Mouse (Mus musculus) layer of hippocampus, adult 9-10 months (tissue): ENCODE results near the gene Hyou1.
"Not testable (repeated sequence)": the region's sequence is repeated elsewhere in the genome, so short reads cannot be mapped to it uniquely, and the experiment has no call there.

Experiments
- DNase-seq: peaks from one replicate; pipeline ENCODE4 v3.0.0; 2022; ENCODE audit warnings: low spot score

Gene Hyou1

DNA sequence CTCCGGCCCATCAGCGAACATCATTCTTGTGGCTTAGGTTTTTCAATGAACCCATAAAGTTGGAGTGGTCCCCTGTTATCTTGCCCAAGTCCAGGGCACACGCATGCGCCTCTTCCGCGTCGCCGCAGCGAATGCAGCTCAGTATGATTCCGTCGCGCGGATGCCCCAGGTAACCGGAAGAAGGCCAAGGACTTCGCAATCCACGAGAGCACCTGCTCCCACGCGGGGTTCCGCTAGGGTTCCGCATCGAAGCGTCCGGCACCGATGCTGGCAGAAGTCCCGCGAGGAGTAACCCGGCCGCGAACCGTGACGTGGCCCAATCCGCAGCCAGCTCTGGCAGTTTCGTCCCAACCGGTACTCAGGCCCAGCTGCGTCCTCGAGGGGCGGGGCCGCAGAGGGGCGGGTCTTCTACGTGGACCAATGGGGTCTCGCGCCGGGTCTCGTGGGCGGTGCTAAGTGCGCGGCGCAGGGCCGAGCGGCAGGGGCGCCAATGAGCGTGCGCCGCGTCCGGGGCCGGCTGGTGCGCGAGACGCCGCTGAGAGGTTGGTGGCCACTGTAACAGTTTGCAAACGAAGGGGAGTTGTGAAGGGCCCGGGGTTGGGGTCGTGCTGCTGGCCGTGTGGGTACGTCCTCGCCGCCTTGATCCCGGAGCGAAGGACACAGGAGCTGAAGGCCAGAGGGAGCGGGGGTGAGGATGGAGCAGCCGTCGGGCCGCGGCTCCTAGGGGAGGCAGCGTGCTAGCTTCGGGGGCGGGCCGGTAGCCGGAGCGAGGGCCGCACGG lies at the start of gene Hyou1:
Hyou1 (plus strand) TSS at position 437 of the 781 bp plus-strand sequence.
- DNase-seq, result peak; percentile 97

DNA sequence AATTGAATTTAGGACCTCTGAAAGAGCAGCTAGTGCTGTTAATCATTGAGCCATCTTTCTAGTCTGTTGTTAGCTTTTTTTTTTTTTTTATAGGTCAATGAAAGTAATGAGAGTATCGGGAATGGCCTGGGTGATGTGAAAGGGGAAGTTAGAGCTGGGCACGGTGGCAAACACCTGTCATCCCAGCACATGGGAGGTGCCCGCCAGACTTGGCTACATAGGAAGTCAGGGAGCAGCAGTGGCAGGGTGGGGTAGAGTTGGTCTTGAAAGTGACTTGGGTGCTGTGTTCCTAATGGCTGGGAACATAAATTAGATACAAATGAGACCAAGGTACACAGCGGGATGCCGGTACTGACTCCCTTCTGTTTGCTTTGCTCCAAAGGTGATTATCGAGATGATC lies 48.6 kb upstream of the Hyou1 start:
- DNase-seq, result no peak

DNA sequence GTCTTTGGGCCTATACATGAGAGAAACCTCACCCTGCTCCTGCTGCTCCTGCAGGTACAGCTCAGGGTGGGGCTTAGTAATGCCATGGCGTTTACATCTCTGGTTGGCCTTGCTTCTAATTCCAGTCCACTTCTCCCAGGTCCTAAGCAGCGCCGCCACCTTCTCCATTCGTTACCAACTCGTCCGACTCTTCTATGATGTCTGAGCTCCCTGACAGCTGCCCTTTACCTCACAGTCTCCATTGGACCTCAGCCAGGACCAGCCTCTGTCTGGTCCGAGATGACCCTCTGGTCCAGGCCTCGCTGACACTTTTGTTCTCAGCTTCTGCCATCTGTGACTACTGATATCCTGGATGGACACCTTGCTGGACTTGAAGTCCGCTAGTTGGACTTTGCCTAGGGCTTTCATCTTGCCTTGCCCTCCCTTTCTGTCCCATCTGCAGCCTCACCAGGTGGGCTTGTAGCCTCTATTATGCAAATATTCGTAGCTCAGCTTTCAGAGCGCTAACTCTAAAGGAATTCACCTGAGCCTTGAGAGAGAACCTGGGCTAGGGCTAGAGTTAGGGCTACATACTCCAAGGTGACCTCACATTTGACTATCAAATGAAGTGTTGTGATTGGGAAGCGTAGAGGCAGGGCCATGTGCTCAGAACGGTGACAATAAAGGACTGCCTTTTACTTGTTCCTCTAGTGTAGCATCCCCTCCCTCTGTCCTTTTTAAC lies 46.2 kb upstream of the Hyou1 start:
- DNase-seq, result no peak

DNA sequence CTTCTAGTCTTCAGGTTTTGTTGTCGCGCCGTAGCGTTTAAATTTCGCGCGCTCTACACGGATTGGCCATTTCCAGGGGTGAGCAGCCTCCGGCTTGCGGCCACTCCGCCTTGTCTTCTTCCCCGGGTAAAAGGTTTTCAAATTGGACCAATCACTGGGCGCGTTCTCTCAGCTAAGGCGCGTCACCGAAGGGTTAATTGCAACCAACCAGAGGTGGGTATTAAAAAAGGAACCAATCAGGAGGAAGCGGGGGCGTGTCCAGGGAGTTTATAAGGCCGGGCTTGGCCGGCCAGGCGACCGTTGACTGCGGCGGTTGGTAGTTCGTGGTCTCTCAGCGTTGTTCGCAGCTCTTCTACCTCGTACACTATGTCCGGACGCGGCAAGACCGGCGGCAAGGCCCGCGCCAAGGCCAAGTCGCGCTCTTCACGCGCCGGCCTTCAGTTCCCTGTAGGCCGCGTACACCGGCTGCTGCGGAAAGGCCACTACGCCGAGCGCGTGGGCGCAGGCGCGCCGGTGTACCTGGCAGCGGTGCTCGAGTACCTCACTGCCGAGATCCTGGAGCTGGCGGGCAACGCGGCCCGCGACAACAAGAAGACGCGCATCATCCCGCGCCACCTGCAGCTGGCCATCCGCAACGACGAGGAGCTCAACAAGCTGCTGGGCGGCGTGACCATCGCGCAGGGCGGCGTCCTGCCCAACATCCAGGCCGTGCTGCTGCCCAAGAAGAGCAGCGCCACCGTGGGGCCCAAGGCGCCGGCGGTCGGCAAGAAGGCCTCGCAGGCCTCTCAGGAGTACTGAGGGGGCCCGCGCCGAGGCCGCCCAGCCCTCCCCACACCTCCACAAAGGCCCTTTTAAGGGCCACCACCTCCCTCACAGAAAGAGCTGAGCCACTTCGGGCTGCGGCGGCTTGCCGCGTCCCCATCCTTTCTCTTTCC lies 44.6 kb upstream of the Hyou1 start, which contains the start of gene H2afx:
H2afx (plus strand) TSS at position 299 of the 935 bp plus-strand sequence.
- peak; percentile 99 for DNase-seq

DNA sequence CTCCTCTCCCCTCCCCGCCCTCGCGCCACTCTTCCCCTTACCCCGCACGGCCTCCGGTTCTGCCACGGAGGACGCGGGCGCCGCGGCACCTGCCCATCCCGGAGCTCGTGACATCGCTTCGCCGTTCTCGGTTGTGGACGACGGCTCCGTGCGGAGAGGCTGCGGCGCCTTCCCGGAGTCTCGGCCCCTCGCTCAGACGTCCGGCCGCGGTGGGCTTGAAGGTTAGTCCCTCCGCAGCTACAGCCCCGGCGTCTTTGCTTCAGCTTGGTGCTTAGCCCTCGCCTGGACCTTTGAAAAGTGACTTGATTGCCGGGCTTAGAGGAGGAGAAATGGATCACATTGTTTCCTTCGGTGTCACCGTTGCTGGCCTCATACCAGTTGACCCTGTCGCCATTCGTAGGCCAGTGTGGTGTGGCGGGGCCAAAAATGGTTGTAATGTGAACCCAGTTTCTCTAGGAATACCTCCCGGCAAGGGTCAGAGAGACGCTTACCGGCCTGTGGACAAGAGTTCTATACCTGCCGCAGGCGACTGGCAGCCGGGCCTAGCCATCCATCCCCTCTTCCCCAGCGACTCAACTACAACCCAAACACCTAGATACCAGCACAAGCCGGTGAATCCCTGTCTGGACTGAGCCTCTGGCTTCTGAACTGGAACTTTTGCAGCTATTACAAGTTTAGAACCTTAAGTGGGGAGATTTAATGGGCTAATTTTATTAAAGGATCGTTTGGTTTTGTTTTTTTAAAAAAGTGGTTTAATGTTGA lies 43.8 kb upstream of the Hyou1 start:
- DNase-seq, result no peak

DNA sequence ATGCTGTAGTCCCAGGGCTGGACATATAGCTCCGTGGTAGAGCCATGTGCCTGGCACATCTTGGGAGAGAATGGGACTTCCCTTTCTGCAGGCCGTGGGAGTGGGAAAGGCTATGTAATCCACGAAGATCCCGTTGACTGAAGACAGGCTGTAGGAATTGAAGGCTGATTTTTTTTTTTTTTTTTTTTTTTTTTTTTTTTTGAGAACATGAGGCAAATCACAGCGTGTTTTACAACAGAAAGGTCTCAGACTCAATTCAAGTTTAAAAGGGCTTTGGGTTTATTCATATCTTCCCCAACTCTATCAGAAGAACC lies 43.2 kb upstream of the Hyou1 start:
- DNase-seq, result no peak

DNA sequence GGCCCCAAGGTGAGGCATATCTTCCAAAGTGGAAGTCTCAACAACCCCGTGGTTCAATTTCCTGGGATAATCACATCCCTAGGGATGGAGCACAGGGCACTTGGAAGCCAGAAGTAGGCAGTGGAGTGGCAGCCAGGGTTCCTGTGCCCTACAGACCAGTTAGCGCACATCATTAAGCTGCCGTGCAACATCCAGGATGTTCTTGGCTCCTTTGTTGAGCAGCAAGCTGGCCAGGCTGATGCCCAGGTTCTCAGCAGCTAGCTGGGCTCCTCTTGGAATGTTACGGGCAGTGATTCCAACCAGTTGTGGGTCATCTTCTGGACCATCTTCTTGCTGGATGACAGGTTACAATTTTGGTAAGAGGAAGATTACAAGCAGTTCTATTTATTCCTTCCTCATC lies 42.8 kb upstream of the Hyou1 start:
- DNase-seq, result not testable (repeated sequence)

DNA sequence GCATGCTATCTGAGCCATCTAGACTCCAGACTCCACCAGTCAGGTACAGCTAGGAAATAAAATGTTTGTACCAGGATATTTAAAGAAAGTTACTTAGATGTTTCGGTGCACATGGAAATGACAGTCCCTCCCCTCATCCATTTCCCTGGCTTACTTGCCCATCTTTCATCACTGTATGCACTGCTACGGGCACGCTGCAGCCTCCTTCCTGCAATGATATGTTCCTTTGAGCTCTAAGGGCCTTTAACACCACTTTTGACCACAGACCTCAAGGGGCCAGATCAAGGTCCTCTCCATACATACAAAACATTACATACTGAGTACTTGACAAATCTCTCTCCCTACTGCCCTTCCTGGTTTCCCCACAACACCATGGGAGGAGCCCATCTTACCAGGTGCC lies 42.3 kb upstream of the Hyou1 start:
- DNase-seq, result no peak

DNA sequence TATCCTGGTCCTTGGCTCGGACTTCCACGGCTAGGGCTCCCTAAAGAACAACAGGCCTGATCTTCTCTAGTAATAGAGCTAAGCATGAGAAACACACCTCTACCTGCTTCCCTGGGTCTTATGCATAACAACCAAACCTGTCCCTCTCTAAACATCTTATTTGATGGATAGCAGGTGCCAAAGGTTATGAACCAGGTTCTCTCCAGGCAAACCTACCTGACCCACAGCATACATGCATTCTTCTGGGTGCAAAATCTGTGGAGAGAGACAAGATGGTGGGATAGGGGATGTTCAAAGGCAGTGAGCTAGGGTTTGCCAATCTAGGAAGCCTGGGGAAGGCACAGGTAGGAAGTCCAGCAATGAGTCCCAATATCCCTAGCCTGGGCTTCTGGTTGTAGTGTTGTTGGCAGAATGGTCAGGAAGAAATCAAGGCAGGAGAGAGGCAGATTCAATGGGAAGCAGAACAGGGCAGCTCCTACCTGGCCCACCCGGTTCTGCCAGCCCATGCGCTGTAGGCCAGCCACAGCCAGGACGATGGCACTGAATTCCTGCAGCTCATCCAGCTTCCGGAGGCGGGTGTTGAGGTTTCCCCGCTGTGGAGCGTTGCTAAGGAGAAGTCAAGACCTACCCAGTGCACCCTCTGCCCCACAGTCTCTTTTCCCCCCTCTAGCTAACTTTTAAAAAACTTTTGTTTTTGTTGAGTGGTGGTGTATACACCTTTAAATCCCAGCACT lies 41.7 kb upstream of the Hyou1 start:
- no peak for DNase-seq

DNA sequence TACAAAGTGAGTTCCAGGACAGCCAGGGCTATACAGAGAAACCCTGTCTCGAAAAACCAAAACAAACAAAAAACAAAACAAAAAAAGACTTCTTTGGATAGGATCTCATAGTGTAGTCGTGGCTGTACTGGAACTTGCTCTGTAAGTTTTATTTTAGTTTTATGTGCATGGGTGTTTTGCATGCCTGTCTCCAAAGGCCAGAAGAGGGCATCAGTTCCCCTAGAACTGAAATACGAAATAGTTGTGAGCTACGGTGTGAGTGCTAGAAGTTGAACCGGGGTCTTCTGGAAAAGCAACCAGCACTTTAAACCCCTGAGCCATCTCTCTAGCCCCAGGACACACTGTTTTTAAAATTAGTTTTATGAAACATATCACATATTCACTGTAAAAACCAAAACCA lies 40.7 kb upstream of the Hyou1 start:
- DNase-seq, result no peak

DNA sequence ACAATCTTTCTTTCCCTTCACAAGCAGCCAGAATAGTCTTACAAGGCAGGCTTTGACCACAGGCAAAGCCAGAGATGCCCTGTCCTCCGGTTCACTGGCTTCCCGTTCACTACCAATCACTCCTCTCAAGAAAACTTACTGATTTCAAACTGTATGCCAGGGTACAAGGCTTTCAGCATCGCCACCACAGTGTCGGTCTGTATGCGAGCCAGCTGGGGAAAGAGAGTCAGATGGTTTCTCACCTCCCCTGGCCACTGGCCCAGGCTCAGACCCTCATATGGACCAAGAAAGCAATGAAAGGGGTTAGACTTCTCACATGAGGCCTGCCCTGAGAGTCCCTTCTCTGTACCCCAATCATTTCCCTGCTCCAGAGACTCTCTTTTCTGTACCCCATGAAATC lies 37.8 kb upstream of the Hyou1 start:
- DNase-seq, result no peak

DNA sequence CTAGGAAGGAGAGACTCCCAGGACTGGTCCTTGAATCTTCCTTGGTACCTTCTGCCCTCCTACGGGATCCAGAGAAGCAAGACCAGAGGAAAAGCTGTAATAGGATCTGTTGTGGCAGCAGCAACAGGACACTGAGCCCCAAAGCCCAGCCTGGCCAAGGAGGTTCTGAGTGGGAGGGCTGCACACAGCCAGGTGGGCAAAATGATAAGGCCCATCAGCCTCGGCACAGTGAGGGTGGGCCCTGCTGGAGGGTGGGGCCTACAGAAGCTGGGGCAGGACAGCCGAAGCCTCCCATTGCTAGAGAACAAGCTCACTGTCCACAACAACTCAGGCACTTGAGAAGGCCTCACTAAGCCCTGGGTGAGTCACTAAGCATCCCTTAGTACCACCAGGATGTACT lies 37.1 kb upstream of the Hyou1 start:
- DNase-seq, result no peak

DNA sequence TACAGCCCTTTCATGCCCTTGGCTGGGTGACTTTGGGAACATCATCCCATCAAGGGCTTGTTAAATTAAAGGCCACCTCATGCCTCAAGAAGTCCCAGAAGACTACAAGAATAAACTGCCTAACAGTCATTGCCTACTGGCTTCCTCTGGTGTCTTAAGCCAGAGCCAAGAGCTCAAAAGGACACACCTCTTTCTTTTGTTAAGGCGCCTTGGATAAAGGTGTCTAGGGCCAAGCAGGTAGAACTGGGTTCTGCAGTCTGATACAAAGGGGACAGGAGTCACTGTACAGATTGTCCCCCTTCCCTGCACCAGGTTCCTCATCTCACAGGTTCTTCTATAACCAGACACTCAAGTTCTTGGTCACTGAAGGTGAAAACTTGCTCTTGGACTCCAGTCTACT lies 36.7 kb upstream of the Hyou1 start:
- no peak for DNase-seq

DNA sequence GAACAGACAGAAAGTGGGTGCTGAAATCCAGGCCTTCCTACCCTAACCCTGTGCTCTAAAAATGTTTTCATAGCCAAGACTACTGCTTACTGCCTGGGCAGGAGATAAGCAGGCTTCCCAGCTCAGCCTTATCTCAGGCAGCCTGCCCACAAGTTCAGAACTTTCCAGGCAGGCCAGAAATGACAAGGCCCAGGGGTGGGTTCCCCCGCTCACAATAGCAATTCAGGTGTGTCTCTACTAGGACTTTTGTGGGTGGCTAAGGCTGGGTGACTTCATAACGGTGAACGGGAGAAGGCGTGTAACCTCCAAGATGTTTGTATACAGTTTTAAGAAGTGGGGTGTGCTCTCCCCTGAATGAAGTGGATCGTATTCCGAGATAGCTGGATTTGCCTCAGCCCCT lies 36.0 kb upstream of the Hyou1 start:
- no peak for DNase-seq

DNA sequence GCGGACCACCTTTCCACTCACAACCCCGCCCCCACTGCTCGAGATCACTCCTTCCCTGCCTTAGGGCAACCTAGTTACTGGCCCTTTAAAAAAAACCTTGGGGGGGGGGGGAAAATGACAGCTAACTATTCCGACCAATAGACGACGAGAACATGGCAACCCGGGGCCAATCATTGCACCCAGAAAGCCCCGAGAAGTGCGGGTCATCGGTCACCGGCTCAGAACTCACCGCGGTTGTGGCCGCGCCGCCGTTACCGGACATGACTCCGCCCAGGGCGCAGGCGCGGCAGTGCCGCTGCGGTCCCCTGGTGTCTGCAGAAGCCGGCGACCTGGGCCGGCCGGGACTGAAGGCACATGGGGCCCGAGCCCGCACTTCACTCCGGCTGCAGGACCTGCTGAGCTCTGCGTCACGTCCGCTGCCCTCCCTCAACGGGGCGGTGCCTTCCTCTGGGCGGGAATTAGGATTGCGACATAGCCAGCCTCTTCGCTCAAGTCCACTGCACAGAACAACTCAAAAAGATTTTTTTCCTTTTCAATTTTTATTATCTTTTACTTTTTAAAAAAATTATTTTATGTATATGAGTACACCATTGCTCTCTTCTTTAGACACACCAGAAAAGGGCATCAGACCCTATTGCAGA lies 35.4 kb upstream of the Hyou1 start, which contains the start of gene Hmbs:
Hmbs (minus strand) TSS at position 448 of the 641 bp plus-strand sequence.
- DNase-seq, result peak; percentile 58

DNA sequence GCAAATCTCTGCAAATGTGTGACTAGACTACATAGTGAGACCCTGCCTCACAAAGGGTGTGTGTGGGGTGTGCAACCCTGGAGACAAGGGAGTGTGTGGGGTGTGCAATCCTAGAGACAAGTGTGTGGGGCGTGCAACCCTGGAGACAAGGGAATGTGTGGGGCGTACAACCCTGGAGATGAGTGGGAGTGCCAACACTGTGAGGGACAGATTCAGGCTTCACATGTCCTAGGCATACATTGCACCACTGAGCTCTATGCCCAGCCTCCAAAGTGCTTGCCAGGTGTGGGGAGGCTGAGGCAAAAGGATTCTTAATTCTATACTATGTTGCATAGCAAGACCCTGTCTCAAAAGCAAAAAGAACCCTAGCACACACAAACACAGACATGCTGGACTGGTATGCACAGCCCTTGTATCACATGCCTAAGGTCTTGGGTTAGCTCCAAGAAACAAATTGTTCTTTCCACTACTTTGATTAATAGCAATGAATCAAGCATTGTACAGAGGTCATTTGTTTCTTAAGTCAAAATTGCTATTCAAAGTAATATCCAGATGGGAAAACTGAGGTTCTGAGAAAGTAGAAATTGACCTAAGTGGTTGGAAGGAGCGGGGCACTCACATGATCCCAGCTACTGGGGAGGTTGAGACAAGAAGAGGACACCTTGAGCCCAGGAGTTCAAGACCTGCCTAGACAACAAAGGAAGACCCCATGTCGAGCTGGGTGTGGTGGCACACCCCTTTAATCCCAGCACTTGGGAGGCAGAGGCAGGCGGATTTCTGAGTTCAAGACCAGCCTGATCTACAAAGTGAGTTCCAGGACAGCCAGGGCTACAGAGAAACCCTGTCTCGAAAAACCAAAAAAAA lies 33.5 kb upstream of the Hyou1 start:
- DNase-seq, result no peak

DNA sequence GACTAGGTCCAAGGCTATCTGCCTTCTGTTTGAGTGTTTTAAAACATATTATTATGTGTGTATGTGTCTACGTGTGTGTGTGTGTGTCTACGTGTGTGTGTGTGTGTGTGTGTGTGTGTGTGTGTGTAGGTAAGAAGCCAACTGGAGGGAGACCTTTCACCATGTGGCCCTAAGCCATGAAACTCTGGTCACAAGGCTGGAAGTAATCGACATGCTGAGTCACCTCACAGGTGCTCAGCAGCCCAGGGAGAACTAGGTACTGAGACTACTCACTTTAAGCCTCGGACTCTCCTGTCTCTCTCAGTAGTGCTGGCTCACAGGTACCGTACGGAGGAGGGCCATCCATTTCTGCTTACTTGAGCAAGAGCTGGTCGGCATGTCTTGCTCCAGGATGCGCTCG lies 32.1 kb upstream of the Hyou1 start:
- no peak for DNase-seq

DNA sequence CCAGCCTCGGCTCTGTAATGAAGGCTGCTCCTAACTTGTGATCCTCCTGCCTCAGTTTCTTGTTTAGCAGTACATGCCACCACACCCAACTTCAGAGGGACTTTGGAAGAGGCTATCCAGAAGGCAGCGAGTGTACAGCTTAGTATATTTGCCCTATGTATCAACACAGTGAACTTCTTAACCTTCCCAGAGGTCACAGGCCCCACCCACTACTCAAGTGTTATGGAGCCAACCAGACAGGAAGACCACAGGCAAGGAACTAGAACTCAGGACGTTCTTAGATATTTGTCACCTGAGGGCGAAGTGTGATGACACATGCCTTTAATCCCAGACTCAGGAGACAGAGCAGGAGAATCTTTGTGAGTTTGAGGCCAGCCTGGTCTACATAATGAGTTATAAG lies 31.7 kb upstream of the Hyou1 start:
- DNase-seq, result no peak

DNA sequence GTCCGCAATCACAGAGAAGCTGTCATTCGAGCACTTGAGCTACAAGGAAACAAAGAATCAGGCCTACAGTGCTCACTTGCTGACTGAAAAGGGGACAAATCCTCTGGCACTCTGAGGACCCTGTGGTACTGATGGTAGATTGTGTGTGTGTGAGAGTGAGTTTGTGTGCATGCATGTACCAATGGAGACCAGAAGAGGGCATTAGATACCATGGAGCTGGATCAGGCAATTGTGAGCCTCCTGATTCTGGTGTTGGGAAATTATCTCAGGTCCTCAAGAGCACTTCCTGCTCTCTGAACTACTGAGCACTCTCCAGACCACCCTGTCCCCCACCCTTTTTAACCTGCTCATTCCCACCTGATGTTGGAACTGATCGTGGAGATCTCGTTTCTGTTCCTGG lies 30.7 kb upstream of the Hyou1 start:
- DNase-seq, result no peak

DNA sequence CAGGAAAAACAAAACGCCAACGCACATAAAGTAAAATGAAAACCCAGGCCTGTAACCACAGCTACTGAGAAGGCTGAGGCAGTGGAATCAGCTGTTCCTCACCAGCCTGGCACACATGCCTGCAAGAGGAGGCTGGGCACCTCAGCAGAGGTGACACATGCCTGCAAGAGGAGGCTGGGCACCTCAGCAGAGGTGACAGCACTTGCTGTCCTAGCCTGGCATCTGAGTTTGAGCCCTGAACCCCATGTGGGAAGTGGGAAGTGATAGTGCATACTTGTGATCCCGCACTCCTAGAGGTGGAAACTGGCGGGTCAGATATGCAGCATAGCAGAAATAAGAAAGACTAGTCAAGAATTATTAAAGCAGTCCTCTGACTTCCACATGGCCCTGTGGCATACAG lies 27.9 kb upstream of the Hyou1 start:
- no peak for DNase-seq
